Mouse (Mus musculus) bone marrow, adult 2 months (tissue): ENCODE data around the gene Dennd1a.

ENCODE experiments used
- CTCF ChIP-seq: fragments of 200-500 bp; IDR thresholded peaks from 2 replicates; pipeline ENCODE4 v1.5.1; 2011; ENCODE audit warnings: low read length, control low read depth; ENCODE audit not compliant: control insufficient read depth, insufficient read depth
- POLR2A ChIP-seq: fragments of 200-500 bp; IDR thresholded peaks from 2 replicates; pipeline ENCODE4 v1.6.1; 2011; ENCODE audit warnings: low read depth, mild to moderate bottlenecking, control low read depth, low read length, borderline replicate concordance; ENCODE audit not compliant: control insufficient read depth

DNA sequence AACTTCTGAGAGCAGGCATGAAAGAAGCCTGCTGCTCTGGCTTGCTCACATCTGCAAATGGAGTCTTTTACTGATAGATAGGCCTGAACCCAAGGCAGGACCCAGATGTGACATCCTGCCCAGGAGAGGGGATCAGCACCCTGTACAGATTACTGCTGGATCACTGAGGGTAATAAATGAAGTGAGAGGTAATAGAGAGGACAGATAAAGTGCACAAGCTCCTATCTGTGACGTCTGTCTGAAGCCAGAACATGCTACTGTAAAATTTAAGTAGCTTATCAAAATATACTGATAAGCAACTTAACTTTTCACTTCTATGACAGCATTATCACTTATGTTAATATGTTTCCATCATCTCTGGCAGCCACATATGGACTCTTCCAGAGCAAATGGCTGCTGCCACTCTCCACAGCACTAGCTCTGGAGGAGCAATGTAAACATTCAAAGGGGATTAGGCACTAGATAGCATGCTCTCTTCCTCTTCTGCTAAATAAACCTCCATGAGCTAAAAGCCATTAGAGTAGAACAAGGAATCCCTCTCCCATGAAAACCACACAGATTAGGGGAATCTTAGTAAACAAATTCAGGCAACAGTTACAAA lies 235.6 kb downstream of the Dennd1a start:
- TF ChIP-seq CTCF (no peak), POLR2A (no peak)
